Mouse (Mus musculus): ENCODE measurements around the gene Gfod2.

GRCm38 (mm10) chr8:105686551-105686950, 71.9 kb downstream of the Gfod2 start:
- TF ChIP-seq POLR2A (IDR thresholded peaks at IDR 0.05; ENCODE audit: extremely low read depth, insufficient read depth, low read length) (no peak), CTCF (IDR thresholded peaks at IDR 0.05; ENCODE audit: extremely low read depth, insufficient read depth, low read length) (no peak)

Measured in cortical plate, adult 2 months (tissue).